Mouse (Mus musculus) retina, postnatal 1 day (tissue): Measurements from ENCODE around the gene Gm44965.
A peak's percentile ranks its signal among the peaks of the same experiment; 100 is the strongest.

Source experiments
- DNase-seq: peaks from one replicate; pipeline ENCODE4 v3.0.0-alpha.2; 2012

Gene Gm44965

DNA sequence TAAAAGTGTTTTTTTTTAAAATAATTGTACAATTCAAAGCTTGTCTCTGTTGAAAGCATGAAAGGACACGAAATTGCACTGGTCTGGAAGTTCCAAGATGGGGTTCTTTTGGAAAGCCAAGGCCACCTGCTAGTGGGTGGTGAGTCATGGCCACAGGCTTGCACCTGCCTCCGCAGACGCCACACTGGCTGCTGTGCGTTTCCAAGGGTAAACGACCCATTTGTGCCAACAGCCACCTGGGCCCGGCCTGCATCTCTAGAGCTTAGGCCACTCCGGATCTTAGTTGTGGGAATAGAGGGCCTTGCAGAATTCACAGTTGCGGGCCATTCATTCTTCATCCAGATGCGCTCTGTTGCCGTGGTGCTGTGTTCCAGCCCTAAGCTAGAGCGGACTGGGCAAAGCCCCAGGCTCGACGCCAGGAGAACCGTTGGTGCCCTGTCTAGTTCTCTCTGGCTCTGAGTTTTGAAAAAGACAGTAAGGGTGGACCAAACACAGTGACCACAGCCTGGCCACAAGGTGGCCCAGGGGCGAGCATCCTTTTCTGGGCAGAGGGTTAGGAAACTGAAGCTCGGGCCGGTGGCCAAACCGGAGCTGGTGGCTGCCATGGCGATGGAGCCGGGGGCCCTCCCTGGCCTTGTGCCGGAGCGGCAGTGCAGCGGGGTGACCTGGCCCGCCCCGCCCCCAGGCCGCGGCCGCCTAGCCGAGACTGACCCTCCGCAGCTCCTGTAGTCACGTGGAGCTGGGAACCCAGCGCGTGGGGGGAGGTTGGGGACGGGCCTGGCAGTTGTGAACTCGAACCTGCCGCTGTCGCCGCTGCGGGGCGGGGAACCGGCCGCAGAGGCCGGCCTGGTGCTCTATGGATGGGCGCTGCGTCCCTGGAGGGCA lies at the start of gene Gm44965, which contains the start of gene Repin1:
Gene Gm44965 (plus strand): TSS at position 784 of the 885 bp plus-strand sequence.
Gene Repin1 (plus strand): TSS at position 726 of the 885 bp plus-strand sequence.
- peak; percentile 97 for DNase-seq

GRCm38 (mm10) chr6:48545251-48545650 lies 48.5 kb upstream of the Gm44965 start:
- no peak for DNase-seq

GRCm38 (mm10) chr6:48546271-48546670 lies 47.5 kb upstream of the Gm44965 start:
- DNase-seq, result peak; percentile 60

DNA sequence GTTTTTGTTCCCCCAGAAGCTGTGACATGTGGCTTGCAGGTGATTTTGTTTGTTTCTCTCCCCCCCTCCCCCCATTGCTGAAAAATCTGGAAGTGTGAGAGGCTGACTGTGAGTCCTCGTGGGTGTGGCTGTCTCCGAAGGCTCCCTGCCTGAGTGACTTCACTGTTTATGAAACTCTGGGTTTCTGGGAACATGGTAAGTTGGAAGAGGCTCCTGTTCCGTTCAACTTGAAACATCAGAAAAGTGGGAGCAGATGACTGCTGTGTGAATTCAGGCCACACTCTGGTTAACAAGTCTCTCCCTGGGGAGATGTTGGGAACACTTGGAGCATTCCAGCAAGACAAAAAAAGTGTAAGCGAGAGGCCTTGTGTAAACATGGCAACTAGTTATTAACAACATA lies 46.9 kb upstream of the Gm44965 start:
- no peak for DNase-seq

GRCm38 (mm10) chr6:48548314-48548713 lies 45.4 kb upstream of the Gm44965 start:
- DNase-seq, result no peak

DNA sequence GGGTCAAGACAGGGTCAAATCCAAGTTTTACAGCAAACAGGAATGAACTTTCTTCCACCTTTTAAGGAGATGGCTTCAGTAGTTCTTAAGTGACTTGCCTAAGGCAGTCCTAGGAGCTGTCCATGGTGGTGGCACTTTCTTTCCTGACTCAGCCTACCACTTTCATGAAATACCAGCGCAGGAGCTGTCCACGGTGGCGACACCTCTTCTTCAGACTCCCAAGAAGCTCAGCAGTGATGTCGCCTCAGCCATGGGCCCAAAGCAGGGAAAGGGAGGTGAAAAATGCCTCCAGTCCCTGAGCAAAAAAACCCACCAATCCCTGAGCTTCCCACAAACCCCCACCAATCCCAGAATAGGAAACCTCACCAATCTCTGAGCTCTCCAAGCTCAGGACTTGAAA lies 40.8 kb upstream of the Gm44965 start:
- peak; percentile 47 for DNase-seq

- no peak for DNase-seq
These were observed 39.9 kb upstream of the Gm44965 start for GRCm38 (mm10) chr6:48553819-48554218.

DNA sequence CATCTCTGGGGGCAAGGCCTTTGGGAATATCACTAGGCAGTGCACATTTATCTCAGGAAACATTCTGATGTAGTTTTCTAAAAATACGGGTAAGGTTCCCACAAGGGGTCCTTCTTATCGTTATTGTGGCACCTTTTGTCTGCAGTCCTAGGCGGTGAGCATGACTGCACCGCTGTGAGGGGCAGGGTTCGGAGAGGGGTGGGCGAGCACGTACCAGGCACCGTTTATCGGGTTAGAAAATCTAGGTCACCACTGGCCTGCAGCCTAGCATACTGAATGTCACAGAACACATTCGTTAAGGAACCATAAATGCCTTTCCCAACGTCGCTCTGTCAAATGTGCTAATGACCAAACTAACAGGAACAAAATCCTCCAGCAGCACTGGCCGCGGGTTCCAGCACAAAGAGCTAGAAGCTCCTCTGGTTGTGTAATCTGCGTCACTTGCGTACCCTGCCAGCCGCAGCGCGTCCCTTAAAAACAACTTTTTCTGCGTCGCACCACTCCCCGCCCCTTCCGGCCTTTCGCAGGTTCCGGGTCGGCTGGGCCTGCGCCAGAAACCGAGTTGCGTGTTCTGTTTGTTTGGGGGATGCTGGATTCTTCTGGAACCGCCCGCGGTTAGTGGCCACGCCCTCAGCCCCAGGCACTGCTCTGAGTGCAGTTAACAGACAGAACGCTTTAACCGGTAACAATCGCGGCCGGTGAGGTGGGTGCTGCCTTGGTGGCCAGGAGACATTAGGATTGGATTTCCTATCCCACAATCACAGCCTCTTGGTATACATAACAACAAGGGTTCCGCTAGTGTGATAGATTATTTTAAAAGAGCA lies 39.2 kb upstream of the Gm44965 start, which contains the start of gene Lrrc61:
Gene Lrrc61 (plus strand): TSS at position 517 of the 824 bp plus-strand sequence.
- peak; percentile 97 for DNase-seq

GRCm38 (mm10) chr6:48555104-48555890 lies 38.4 kb upstream of the Gm44965 start:
- DNase-seq, result peak; percentile 92

DNA sequence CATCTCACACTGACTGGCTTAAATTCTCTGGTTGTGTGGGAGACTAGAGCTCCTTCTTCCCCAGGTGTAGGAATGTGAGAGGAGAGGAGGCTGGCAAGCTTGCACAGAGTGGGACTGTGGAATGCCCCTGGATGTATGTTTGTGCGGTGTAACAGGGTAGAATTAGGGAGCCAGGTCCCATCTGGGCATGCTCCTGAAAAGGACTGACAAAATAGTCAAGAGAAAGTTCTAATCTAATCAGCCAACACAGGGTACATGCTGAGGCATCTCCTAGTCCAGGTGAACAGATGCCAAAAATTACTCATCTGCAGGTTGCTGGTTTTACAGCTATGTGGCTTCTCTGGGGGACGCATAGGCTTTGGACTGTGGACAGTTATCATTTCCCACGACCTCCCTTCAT lies 37.8 kb upstream of the Gm44965 start:
- DNase-seq, result no peak

DNA sequence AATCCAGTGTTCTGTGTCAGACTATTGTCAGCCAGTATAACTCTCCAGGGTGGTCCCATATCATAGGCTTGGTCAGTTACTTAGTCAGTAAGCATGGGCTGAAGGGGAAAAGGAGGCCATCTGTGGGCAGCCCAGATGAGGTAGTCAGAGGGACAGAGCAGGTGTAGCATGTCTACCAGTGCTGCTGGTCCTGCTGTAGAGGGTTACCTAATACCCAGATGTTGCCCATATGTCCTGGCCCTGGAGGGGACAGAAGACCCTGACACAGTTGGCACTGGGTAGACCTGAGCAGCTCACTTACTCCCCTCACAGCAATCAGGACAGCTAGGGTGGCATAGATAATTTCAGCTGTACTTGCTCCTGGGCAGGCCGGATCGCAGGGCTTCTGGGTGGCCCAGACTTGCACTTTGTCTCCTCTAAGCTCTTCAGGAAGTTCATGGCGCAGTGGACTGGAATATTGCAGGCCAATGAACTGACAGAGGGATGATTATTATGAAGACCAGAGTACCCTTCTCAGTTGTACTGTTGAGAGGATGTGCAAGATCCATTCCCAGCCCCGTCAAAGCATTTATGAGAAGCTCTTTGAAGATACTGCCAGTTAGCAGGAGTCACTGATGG lies 27.9 kb upstream of the Gm44965 start:
- no peak for DNase-seq

GRCm38 (mm10) chr6:48566312-48566711 lies 27.4 kb upstream of the Gm44965 start:
- peak; percentile 70 for DNase-seq

DNA sequence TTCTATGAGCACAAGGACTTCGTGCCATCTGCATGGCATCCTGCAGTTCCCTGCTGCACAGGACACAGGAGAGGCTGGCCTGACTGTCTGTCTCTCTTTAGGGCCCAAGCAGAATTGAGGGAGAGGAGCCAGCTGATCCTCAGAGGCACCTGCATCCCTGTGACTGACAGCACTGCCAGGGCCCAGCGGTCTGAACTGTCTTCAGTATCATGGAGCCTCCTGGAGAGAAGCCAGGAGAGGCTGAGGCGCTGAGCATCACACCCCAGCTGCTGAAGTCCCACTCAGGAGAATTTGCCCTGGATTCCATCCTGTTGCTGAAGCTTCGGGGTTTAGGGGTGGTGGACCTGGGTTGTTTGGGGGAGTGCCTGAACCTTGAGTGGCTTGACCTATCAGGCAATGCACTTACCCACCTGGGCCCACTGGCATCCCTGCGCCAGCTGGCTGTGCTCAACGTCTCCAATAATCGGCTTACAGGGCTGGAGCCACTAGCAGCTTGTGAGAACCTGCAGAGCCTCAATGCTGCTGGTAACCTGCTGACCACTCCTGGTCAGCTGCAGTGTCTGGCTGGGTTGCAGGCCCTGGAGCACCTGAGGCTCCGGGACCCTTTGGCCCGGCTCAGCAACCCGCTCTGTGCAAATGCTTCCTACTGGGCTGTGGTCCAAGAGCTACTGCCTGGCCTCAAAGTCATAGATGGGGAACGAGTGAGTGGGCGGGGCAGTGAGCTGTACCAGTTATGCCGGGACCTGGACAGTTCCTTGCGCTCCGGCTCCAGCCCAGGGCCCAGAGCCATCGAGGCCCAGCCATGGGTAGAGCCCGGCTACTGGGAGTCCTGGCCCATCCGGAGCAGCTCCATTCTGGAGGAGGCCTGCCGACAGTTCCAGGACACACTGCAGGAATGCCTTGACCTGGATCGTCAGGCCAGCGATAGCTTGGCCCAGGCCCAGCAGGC lies 25.4 kb upstream of the Gm44965 start:
- DNase-seq, result peak; percentile 36

DNA sequence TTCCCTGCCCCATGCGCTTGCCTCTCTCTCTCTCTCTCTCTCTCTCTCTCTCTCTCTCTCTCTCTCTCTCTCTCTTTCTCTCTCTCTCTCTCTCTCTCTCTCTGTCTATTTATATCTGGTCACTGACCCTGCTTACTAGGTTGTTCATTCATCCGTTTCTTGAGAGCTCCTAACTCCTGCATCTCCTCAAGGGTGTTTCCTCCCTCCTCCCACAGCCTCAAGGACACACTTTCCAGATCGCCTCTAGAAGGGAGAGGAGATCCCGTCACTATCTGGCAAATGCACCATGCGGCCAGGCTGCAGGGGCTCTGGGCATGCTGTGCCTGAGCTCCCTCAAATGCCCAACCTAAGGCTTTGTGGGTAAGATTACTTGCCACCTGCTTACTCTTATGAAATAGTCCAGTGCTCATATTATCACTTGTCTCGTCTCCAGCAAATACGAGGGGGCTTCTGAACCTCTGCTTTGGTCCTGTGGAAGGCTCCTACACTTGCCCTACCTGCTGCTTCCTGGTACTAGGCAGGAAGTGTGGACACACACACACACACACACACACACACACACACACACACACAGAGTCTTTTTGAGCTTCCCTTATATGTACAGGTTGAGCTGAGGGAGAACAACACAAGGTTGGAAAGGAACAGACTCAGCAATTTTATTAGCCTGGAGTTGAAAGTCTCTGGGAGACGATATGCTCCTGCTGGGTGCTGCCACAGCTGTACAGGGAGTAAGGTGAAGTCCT lies 24.5 kb upstream of the Gm44965 start:
- no peak for DNase-seq

GRCm38 (mm10) chr6:48572014-48572413 lies 21.7 kb upstream of the Gm44965 start:
- DNase-seq, result no peak

GRCm38 (mm10) chr6:48572572-48573061 lies 21.1 kb upstream of the Gm44965 start, which contains the start of gene Rarres2:
TSS of gene Rarres2 (minus strand) at chr6:48572789.
- DNase-seq, result no peak

DNA sequence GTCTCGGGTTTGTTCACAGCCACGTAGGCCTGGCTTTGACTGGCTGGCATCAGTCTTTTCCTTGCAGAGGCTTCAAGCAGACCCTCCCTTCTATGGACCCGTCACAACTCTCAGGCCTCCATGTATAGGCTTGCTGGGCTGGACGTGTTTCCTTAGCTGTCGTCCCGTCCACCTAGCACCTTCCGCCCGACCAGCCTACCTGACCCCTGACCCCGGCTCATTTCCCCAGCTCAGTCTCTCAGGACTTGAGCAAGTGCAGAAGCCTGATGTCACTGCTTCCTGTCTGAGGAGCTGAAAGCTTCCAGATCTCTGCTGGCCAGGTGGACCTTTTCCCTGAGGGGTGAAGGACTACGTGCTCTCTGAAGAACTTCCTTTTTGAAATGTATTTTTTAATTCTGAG lies 20.5 kb upstream of the Gm44965 start:
- no peak for DNase-seq

GRCm38 (mm10) chr6:48573981-48574380 lies 19.8 kb upstream of the Gm44965 start:
- no peak for DNase-seq

DNA sequence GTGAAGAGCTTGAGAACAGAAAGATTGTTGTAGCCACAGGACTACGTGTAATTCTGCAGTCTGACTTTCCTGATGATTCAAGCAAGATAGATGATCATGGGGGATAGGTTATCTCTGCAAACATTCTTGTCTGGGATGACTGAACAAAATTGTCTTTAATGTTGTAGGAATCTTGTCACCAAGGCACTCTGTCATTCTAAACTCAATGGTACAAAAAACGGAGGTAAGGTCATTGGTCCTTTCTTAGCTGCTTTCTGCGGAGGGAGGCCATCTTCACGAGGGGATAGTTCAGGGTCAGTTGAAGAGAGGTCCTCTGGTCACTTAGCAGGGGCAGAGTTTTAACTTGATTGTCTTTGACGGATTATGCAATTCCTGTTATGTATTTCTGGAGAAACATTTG lies 15.0 kb upstream of the Gm44965 start:
- DNase-seq, result no peak

- no peak for DNase-seq
These were observed 14.5 kb upstream of the Gm44965 start for GRCm38 (mm10) chr6:48579215-48579648.
